Mouse (Mus musculus) NIH3T3 (cell line): Measurements from ENCODE around the gene Sds.

Source experiments
- DNase-seq: peaks from one replicate; pipeline ENCODE4 v3.0.0-alpha.2; 2012; ENCODE audit warnings: low read depth

Gene Sds

DNA sequence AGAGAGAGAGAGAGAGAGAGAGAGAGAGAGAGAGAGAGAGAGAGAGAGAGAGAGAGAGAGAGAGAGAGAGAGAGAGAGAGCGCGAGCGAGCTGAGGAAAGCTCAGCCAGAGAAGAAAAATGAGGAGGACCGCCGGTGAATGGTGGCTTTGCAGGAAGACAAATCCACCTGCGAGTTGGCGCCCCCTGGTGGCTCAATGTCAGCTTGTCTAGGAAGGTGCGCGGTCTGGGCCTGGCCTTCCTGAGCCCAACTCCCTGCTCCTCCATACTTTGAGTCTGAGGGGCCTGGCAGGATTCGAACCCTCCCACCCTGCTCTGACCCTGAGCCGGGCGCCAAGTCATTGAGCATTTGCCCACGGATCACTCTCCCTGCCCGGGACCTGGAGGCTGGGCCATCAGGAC lies 35.6 kb upstream of the Sds start:
- peak; percentile 93 for DNase-seq

DNA sequence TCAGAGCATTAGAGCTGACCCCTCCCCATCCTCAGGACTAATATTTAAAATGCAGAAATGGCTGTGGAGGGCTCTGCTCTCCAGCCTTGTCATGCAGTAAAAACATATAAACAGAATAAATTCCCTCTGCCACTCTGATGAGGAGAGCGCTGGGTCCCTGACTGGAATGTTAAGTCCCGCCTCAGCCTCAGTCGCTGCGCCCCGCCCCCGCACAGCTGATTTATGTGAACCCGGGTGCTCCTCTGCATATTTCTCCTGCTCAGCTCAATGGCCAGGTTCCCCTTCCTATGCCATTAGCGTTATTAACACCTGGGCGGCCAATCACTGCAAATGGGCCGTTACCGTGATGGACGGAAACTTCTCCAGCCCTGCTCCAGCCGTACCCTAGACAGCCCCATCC lies 29.0 kb upstream of the Sds start:
- no peak for DNase-seq

DNA sequence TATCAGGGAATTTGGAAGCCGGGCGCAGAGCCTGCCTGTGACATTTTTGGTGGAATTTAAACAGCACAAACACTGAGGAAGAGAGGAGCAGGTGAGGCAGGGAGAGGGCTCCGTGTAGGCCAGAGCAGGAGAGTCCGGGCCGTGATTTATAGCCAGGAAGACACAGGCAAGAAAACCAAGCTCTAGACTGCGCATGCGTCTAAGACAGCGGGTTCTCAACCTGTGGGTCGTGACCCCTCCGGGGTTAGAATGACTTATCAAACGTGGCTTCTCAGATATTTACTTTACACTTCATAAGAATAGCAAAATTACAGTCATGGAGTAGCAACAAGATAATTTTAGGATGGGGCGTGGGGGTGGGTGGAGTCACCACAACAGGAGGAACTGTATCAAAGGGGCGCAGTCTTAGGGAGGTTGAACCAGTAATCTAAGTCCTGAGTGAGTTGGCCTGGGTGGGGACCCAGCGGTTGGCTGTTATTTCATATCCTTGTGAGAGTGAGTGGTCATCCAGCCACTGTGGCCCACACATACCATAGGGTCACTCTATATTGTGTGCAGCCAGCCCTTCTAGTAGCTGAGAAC lies 21.5 kb upstream of the Sds start:
- no peak for DNase-seq

DNA sequence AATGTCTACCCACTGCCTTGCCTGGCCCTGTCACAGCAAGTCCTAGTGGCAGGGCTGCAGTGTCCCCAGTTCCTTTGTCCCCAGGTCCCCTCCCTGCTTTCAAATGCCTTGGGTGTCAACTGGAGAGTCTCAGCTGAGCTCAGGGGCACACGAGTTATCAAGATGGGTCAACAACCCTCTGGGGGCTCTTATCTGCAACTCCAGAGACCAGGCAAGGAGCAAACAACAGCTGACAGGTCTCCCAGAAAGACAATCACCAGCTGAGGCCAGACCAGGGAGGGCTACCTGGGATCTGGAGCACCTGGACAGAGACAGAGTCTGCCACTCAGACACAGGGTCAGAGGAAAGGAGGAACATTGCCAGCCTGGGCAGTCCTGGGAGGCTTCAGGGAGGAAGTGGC lies 20.1 kb upstream of the Sds start:
- DNase-seq = no peak

DNA sequence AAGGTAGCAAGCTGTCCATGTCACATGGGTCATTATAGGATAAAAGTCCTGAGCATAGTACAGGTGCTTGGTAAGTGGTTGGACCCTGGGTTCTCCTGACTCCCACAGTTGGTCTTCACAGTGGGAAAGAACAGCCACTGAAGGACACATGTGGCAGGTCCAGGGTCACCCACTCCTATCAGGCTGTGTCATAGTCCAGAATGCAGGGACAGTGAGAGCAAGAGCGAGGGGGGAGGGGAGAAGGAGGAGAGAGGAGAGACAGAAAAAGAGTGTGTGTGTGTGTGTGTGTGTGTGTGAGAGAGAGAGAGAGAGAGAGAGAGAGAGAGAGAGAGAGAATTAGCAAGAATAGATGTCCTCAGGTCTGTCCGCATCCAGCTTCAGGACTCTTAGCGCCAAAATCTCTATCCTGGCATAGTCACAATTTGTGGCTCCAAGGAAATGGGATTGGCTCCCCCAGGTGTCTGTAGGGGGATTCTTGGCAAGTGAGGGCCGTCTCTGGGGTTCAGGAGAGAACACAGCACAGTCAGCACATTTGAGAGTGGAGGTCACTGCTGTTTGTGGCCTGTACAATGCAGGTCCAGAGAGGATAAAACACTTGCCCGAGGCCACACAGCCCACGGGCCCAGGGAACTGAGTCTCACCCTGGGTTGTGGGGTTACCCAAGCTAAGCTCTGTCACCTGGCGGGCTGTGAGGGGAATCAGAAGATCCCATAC lies 19.3 kb upstream of the Sds start:
- DNase-seq = no peak

DNA sequence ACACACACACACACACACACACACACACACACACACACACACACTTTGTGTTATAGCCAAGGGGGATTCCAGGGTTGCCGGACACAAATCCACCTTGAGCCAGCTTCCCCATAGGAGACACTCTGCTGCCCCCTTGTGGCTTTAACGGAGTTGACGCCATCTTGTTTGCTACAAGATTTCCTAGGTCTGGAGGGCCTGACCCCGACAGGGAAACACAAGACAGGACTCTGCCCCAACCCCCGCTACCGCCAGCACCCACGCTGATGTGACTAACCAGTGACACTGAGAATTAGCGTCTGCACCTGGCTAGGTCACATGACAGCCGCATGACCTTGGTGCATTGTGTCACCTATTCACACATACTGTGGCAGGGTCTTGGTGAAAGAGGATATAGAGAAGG lies 18.7 kb upstream of the Sds start:
- peak; percentile 75 for DNase-seq

DNA sequence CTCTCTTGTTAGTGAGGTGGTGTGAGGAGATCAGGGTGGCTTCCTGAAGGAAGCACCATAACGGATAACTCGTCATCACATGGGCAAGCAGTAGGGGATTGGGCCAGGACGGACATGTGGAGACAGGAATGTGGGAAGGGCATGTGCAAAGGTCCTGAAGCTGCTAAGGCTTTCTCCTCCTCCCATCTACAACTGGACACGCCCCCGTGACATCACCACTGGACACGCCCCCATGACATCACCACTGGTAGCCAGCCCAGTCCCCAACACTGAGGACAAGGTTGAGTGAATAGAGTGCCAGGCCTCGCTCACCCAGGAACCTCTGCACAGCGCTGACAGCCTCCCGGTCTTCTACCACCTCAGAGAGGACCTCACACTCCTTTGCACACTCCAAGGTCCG lies 17.2 kb upstream of the Sds start:
- no peak for DNase-seq

DNA sequence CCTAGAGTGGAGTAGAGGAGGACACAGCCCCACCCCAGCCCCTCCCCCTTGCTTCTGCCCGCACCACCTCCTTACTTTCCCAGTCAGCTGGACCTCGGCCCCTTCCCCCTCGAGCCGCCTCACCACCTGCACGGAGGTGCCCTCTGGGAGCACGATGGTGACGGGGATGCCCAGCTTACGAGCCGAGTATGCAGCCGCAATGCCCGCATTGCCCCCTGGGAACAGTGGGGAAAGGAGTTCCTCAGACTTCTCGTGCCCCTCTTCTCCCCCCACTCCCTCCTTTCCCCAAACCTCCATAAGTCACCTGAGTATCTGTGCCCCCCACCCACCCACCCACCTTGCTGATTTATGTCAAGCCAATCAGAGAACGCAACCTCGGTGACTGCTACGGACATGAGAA lies 14.4 kb upstream of the Sds start:
- DNase-seq = no peak

DNA sequence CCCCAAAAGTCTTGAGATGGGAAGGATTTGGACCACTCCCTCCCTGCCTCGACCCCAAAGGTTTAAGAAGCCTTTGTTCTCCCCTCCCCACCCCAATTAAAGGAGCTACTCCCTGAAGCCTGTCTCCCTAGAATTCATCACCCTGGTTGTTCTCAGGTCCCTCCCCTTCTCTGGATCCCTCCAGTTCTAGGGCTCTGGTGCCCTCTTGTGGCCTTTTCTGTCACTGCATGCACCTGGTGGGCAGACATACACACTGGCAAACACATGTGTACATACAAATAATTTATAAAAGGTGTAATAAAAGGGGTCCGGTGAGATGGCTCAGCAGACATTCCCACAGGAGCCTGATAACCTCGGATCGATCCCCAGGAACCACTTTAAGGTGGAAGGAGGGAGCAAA lies 12.0 kb upstream of the Sds start:
- DNase-seq = peak; percentile 22

DNA sequence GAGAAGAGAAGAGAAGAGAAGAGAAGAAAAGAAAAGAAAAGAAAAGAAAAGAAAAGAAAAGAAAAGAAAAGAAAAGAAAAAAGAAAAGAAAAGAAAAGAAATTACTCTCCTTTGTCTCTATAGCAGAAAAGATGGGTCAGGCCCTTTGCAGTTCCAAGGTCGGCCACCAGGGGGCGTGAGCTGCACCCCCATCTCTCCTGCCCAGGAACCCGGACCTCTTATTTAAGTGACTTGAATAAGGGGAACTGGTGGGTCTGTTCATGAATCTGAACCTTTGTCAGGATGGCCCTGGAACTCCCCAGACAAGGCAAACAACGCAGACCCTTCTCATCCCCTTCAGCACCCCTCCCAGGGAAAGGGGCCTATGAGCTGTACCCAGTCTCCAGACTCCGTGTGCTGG lies 11.3 kb upstream of the Sds start:
- DNase-seq = peak; percentile 13

DNA sequence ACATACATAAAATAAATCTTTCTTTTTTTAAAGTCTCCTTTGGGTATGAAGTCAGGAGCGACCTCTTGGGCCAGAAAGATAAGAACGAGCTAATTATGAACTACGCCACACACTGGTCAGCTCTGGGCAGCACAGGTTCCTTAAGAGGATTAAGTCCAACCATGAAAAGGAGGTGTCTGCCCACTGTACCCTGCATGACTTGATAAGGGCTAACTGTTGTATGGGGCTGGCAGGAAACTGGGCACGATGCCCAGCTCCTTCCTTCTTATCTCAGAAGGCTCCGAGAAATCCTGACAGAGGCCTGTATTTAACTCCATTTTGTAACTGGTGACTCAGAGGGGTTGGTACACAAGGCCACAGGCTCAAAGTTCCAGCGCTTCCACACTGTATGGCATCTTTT lies 10.5 kb upstream of the Sds start:
- DNase-seq = peak; percentile 61

DNA sequence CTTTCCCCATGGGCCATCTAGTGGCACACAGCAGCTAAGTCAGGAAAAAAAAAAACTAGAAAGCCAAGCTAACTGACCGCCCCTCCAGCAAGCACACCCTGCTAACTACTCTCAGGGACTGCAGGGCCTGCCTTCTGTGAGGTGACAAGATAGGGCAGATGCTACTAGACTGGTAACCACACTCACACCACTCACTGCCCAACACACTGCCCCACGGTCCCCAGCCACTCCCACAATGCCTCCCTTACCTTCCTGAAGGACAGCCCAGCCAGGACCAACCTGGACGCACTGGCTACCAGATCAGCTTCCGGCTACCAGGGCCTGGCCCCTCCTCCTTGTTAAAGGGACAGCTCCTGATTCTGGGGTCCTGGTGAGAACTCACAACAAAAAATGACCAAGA lies 9.3 kb upstream of the Sds start:
- DNase-seq = no peak

DNA sequence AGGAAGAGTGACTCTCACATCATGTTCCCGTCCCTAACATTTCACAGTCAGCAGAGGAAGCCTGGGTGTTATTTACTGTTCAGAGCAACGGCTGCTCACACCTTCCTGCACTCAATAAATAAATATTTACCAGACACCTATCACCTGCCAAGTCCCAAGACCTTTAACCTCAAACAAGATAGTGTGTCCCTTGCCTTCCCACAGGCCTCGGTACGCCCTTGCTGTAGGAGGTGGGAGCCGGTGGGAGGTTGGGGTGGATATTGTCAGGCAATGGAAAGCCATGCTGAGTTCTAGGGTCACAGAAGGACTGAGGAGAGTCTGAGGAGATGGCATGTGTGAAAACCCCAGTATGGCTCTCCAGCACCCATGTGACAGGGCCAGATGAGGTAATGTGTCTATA lies 8.0 kb upstream of the Sds start:
- no peak for DNase-seq

DNA sequence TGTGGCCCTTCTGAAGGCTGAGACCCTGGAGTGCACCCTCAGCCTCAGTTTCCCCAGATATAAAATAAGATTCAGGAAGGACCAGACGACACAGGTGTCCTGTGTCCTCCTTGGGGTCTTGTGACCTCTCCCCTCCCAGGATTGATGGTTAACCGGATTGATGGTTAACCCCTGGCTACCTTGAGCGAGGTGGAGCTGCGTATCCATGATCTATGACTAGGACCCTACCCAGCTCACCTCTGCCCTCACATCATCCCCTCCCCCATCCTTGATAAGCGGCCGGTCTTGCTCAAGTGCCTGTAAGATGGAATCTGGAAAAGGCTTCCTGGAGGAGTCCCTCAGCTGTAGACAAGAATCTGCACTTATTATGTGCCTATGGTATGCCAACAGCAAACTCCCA lies 7.5 kb upstream of the Sds start:
- no peak for DNase-seq

DNA sequence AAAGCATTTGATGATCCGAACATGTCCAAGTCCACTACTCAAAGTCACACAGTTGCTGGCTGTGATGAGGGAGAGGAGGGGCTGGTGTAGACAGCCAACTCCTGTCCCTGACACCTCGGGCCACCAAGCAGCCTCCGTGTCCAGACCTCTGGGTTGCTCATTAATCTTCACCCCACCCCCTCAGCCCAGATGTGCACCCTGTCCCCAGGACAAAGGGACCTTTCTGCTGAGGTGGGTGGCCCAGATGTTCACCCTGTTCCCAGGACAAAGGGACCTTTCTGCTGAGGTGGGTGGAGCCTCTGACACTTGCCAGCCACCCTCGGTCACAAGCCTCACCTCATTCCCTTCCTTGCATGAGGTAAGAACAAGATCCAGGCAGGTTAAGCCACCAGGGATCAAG lies 4.8 kb upstream of the Sds start:
- no peak for DNase-seq

DNA sequence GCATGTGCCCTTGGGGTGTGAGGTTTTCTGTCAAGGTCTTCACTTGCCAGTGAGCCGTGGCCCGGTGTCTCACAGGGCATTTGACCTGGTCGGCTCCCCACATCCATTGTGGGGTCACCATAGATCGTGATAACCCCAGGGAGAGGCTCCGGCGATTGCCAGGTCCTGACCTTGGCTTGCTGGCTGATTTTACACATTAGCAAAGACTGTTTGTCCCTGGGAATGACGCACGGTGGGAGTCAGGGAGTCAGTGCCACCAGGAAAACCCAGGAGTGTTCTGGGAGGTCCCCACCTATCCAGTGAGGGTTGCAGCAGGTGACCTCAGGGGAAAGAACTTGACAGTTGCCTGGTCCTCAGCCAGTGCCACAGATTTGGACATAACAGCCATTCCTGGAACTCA lies 3.6 kb upstream of the Sds start, which contains the start of gene Sdsl:
Gene Sdsl (minus strand): TSS at position 41 of the 400 bp plus-strand sequence.
- DNase-seq = no peak

DNA sequence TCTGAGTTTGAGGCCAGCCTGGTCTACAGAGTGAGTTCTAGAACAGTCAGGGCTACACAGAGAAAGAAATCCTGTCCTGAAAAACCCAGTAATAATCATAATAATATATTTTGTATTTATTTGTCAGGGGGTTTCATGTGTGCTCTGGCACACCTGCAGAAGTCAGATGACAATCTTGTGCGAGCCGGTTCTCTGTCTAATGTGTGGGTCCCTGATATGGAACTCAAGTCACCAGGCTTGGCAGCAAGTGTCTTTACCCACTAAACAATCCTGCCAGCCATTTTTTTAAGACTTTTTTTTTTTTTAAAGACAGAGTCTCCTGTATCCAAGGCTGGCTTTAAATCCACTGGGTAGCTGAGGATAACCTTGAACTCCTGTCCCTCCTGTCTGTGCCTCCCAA lies 3.0 kb upstream of the Sds start:
- no peak for DNase-seq

DNA sequence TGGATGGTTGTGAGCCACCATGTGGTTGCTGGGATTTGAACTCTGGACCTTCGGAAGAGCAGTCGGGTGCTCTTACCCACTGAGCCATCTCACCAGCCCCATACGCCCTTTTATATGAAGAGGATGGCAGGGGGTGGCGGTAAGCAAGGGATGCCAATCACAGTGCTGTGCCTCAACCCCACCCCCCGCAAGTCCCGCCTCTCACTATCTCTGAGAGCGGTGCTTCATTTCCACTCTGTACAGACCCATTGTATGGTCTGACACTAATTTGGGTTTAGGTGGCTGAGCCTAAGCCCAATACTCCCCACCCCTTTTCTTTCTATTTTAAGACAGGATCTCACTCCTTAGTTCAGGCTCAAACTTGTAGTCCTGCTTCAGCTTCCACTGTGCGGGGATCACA lies 465 bp upstream of the Sds start:
- DNase-seq = no peak

DNA sequence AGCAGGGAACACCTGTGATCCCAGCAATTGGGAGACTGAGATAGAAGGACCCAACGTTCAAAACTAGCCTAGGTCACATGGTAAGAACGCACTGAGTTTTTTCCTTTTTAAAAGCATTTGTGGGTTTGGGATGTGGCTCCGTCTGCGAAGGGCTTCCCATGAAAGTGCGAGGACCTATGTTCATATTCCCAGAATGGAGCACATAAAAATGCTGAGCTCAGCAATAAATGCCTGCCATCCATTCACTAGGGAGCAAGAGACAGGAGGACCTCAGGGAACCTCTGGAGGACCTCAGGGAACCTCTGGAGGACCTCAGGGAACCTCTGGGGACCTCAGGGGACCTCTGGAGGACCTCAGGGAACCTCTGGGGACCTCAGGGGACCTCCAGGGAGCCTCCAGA lies 1.7 kb downstream of the Sds start:
- DNase-seq = no peak

DNA sequence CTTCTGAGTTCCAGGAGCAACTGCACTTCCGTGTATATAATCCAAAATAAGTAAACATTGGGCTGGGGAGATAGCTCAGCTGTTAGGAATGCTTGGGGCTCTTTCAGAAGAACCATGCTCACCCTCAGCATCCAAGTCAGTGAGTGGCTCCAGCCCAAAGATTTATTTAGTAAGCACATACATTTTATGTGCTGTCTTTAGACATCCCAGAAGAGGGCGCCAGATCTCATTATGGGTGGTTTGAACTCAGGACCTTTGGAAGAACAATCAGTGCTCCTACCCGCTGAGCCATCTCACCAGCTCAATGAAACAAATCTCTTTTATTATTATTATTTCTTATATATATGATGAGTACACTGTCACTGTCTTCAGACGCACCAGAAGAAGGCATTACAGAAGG lies 3.2 kb downstream of the Sds start:
- DNase-seq = peak; percentile 34

DNA sequence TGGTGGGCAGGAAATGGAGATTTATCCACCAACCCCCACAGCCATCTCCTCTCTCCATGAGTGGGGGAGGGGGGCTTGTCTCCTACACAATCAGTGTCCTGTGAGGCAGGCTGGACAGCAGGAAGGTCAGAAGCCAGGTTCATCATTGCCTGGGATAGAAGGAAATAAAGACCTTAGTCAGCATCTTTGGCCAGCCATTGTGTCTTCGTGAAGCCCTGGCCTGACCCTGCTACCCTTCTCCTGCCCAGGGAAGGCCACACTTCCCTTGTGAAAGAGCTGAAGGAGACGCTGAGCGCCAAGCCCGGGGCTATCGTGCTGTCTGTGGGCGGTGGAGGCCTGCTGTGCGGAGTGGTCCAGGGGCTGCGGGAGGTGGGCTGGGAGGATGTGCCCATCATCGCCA lies 4.9 kb downstream of the Sds start:
- no peak for DNase-seq

DNA sequence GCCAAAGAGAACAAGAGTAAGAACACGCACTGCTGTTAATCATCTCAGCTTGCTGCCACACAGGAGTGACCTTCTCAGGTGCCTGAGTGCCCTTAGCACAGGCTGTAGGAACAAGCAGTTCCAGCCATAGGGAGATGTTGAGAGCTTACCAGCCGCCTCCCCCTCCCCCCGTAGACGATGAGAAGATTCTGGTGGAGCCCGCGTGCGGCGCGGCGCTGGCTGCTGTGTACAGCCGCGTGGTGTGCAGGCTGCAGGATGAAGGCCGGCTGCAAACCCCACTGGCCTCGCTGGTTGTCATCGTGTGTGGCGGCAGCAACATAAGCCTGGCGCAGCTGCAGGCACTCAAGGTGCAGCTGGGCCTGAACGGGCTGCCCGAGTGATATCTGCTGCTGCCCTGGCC lies 7.1 kb downstream of the Sds start:
- no peak for DNase-seq

DNA sequence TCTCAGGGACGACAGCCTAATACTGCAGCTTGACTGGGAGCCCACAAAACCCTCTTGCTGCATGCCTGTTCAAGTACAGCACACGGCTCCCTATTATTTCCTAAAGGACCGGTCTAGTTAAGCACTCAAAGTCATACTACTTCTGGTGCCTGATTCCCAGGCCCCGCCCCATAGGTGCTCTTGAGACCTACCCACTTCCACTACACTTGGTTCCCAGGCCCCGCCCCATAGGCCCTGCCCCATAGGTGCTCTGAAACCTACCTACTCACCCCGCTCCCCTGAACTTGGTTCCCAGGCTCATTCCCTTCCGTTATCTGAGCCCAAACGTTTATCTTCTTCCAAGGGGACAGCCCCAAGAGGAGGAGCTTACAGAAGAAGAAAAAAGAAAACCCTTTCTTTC lies 11.5 kb downstream of the Sds start:
- no peak for DNase-seq

DNA sequence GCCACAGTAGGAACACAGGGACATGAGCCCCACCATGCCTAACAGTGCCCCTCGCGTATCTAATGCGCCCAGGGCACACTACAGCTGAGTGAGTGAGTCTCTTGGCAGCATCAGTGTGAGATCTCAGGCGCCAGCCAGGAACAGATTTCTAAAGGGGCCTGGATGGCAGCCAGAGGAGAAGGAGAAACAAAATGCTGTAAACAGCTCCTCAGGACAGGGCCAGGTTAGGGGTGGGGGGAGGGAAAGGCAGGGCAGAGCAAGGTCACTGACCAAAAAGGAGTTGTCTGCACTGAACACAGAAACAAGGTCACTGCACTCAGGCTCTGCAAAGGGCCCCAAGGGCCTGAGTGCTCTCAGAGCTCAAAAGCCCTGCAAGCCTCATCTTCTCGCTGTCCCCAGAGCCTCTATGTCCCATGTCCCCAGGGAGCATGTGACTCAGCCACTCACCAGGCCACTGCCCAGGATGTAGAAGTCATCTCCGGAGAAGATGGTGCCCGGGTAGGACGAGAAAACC lies 14.4 kb downstream of the Sds start:
- peak; percentile 47 for DNase-seq
